Mouse (Mus musculus): ENCODE data around the gene Mkrn2. TPM values are rescaled to one million over a fixed set of nuclear protein-coding genes. Genes with fewer than 3 reads are reported as not detected.

Mkrn2 gene
- total and polyA plus RNA-seq, 3 experiments = 13.1 to 38.1 TPM; not detected in 1

DNA sequence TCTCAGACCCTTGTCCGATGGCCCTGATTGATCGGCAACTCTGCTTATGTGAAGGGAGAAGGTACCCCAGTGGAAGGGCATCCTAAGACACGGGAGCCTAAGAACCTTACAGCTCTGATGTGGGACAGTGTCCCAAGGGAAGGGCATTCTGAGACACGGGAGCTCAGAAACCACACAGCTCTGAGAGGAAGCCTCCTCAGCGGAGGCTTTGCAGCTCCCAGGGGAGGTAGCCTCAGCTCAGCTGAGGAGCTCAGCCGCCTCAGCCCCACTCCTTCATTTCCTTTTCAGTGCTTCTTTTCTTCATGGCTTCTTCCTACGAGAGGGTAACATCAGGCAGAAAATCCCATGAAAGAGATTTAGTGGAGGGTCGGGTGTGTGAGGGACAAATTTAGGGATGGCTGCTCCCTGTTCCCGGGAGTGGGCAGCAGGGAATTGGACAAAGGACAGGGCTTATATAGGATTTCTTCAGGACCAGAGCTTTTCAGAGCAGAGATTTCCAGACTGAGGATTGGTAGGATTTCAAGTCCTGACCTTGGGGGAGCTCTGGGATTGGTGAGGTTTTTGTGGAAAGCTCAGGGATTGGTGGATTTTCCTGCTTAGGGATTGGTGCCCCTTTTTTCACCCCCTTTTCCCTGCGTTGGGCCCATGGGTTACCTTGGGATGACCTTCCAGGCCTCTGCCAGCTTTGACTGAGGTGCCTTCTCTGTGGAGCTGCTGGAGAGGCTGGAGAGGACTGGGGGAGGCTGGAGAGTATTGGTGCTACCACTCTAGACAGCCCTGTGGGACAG is 19.2 kb upstream of the Mkrn2 start:
- Histone ChIP-seq H3K79me2 (ENCODE audit: control insufficient read depth, insufficient read depth, low read length, poor library complexity) (no peaks in the 10 kb centered on the region), H3K9ac (ENCODE audit: control insufficient read depth, low read depth, low read length, poor library complexity, severe bottlenecking) (no peak overlapping the region), H3K4me3 (ENCODE audit: control insufficient read depth in 1 of 2, insufficient read depth in 1 of 2, low read depth in 2 of 2, low read length in 2 of 2) (no peak overlapping the region), H3K36me3 (ENCODE audit: control insufficient read depth in 1 of 2, insufficient read depth in 2 of 2, low read length in 2 of 2) (peaks cover 0 to 6% of the 10 kb centered on the region in 2 experiments; a peak in 3 of 4 replicates), H3K4me1 (ENCODE audit: control insufficient read depth in 1 of 2, insufficient read depth in 2 of 2, low read length in 2 of 2) (peaks cover 0 to 15% of the 10 kb centered on the region in 2 experiments; a peak in 3 of 4 replicates), H3K27ac (ENCODE audit: control insufficient read depth, low read depth, low read length) (no peak overlapping the region), H3K27me3 (ENCODE audit: control insufficient read depth in 1 of 2, insufficient read depth in 2 of 2, low read length in 2 of 2) (no peaks in the 10 kb centered on the region), H3K9me3 (replicated peaks; ENCODE audit: insufficient read depth, low read length) (no peaks in the 10 kb centered on the region)
- TF ChIP-seq RAD21 (IDR thresholded peaks at IDR 0.05; ENCODE audit: low read depth, low read length) (no peak), TBP (IDR thresholded peaks at IDR 0.05; ENCODE audit: low read depth, low read length) (no peak), MEF2A (IDR thresholded peaks at IDR 0.05; ENCODE audit: extremely low read depth, insufficient replicate concordance, low read depth, low read length, poor library complexity, severe bottlenecking) (no peak), CHD2 (IDR thresholded peaks at IDR 0.05; ENCODE audit: low read length) (no peak), NELFE (IDR thresholded peaks at IDR 0.05; ENCODE audit: low read depth, low read length) (no peak), SIN3A (IDR thresholded peaks at IDR 0.05; ENCODE audit: low read length) (no peak), RCOR1 (IDR thresholded peaks at IDR 0.05; ENCODE audit: low read depth, low read length) (no peak), MAX (IDR thresholded peaks at IDR 0.05; ENCODE audit: low read length) (no peak), E2F4 (IDR thresholded peaks at IDR 0.05; ENCODE audit: borderline replicate concordance, low read depth, low read length) (no peak), ZC3H11A (IDR thresholded peaks at IDR 0.05; ENCODE audit: low read depth, low read length) (no peak), JUND (IDR thresholded peaks at IDR 0.05; ENCODE audit: low read depth, low read length) (no peak), KAT2A (conservative IDR thresholded peaks at IDR 0.05; ENCODE audit: low read depth, low read length) (no peak), ZKSCAN1 (IDR thresholded peaks at IDR 0.05; ENCODE audit: low read depth, low read length) (no peak), ZNF384 (IDR thresholded peaks at IDR 0.05; ENCODE audit: low read depth, low read length) (no peak), MAZ (IDR thresholded peaks at IDR 0.05; ENCODE audit: low read depth, low read length) (no peak)
- no peak for DNase-seq (ENCODE audit: low read depth, low spot score)

DNA sequence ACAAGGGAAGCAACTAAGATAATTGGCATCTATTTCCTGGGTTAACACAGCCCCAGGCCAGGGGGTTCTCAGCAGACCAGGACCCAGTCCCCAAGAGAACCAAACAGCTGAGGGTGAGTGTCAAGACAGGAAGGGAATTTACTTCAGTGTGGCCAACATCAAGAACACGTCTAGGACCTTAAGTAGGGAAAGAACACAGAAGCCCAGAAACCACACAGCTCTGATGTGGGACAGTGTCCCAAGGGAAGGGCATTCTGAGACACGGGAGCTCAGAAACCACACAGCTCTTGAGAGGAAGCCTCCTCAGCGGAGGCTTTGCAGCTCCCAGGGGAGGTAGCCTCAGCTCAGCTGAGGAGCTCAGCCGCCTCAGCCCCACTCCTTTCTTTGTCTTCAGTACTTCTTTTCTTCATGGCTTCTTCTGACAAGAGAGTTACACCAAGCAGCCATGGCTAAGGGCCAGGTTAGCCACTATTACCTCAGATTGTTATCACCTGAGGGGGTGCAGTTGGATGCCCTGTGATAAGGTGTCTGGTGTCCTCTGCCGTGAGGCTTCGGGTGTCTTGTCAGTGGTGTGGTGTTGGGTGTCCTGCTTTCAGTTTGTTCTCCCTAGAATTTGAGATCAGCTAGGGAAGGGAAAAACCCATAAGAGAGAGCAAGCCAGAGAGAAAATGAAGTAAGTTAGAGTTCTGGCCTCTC is 18.1 kb upstream of the Mkrn2 start:
- Histone ChIP-seq H3K79me2 (ENCODE audit: control insufficient read depth, insufficient read depth, low read length, poor library complexity) (no peaks in the 10 kb centered on the region), H3K36me3 (ENCODE audit: control insufficient read depth in 1 of 2, insufficient read depth in 2 of 2, low read length in 2 of 2) (peaks cover 0 to 6% of the 10 kb centered on the region in 2 experiments; a peak in 2 of 4 replicates), H3K4me3 (ENCODE audit: control insufficient read depth in 1 of 2, insufficient read depth in 1 of 2, low read depth in 2 of 2, low read length in 2 of 2) (peak overlapping the region; percentile 34 to 45), H3K4me1 (ENCODE audit: control insufficient read depth in 1 of 2, insufficient read depth in 2 of 2, low read length in 2 of 2) (peaks cover 0 to 15% of the 10 kb centered on the region in 2 experiments; a peak in 3 of 4 replicates), H3K9me3 (replicated peaks; ENCODE audit: insufficient read depth, low read length) (no peaks in the 10 kb centered on the region), H3K27me3 (ENCODE audit: control insufficient read depth in 1 of 2, insufficient read depth in 2 of 2, low read length in 2 of 2) (no peaks in the 10 kb centered on the region), H3K9ac (ENCODE audit: control insufficient read depth, low read depth, low read length, poor library complexity, severe bottlenecking) (peak overlapping the region; percentile 48), H3K27ac (ENCODE audit: control insufficient read depth, low read depth, low read length) (peak overlapping the region; percentile 20)
- TF ChIP-seq SIN3A (IDR thresholded peaks at IDR 0.05; ENCODE audit: low read length) (no peak), ZMIZ1 (IDR thresholded peaks at IDR 0.05; ENCODE audit: low read depth, low read length) (no peak), E2F4 (IDR thresholded peaks at IDR 0.05; ENCODE audit: borderline replicate concordance, low read depth, low read length) (no peak), KAT2A (conservative IDR thresholded peaks at IDR 0.05; ENCODE audit: low read depth, low read length) (no peak), ETS1 (IDR thresholded peaks at IDR 0.05; ENCODE audit: low read depth, low read length) (peak; percentile 45; the same call in 1 of the 2 replicates), EP300 (IDR thresholded peaks at IDR 0.05; ENCODE audit: low read depth in 1 of 2, low read length in 2 of 2) (peak; percentile 60 to 71; a peak in 3 of 4 replicates), POLR2A (IDR thresholded peaks at IDR 0.05; ENCODE audit: control insufficient read depth in 1 of 2, insufficient read depth in 1 of 2, low read depth in 1 of 2, low read length in 2 of 2, poor library complexity in 1 of 2) (no peak), ELF1 (IDR thresholded peaks at IDR 0.05; ENCODE audit: low read depth, low read length) (no peak), MEF2A (IDR thresholded peaks at IDR 0.05; ENCODE audit: extremely low read depth, insufficient replicate concordance, low read depth, low read length, poor library complexity, severe bottlenecking) (no peak), SMC3 (IDR thresholded peaks at IDR 0.05; ENCODE audit: low read depth, low read length) (no peak), RCOR1 (IDR thresholded peaks at IDR 0.05; ENCODE audit: low read depth, low read length) (no peak), POLR2AphosphoS5 (IDR thresholded peaks at IDR 0.05; ENCODE audit: borderline replicate concordance, low read depth, low read length) (no peak), CHD2 (IDR thresholded peaks at IDR 0.05; ENCODE audit: low read length) (no peak), CTCF (IDR thresholded peaks at IDR 0.05 in 2 of 3, conservative IDR thresholded peaks at IDR 0.05 in 1 of 3; ENCODE audit: control insufficient read depth in 1 of 3, insufficient read depth in 1 of 3, low read depth in 2 of 3, low read length in 3 of 3, poor library complexity in 1 of 3, severe bottlenecking in 1 of 3) (no peak), TCF12 (IDR thresholded peaks at IDR 0.05; ENCODE audit: low read depth, low read length) (peak; percentile 51; the same call in 1 of the 2 replicates), GABPA (IDR thresholded peaks at IDR 0.05; ENCODE audit: low read depth, low read length) (no peak), ZC3H11A (IDR thresholded peaks at IDR 0.05; ENCODE audit: low read depth, low read length) (no peak), GATA1 (IDR thresholded peaks at IDR 0.05; ENCODE audit: low read depth, low read length) (peak; percentile 79), ZNF384 (IDR thresholded peaks at IDR 0.05; ENCODE audit: low read depth, low read length) (no peak), RAD21 (IDR thresholded peaks at IDR 0.05; ENCODE audit: low read depth, low read length) (no peak)
- DNase-seq (ENCODE audit: low read depth, low spot score) = peak; percentile 67

Data from MEL (cell line).